Mouse (Mus musculus): ENCODE measurements at regions not wholly inside any gene's neighbourhood (a gene's known extent, or its start where the extent isn't known, plus 50 kb on each side); places are given as distances from the start of the nearest gene placed in this dataset.
"Not testable (repeated sequence)": the region's sequence is repeated elsewhere in the genome, so short reads cannot be mapped to it uniquely, and the experiment has no call there.

DNA sequence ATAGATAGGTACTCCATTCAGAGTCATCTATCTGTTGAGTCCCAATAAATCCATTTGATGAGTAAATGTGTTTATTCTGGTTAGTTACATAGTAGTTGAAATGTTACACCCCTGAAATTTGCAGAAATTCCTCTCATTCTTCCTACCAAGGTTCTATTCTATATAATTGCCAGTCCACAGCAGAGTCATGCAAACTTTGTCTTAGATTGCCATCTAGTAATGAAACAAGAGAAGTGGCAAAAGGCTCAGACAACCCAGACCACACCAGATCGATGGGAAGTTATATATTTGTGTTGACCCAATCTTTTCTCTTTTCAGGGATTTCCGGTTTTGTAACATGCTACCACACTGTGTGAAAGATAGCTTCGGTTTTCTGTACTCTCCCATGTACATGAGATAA, 1214.1 kb upstream of the Tacstd2 start:
- no peak for TF ChIP-seq CTCF (conservative IDR thresholded peaks at IDR 0.05)
- DNase-seq (ENCODE audit: low spot score in 2 of 2) = no peak
- Histone ChIP-seq H3K4me3 (no peak overlapping the region), H3K27ac (no peak overlapping the region)

DNA sequence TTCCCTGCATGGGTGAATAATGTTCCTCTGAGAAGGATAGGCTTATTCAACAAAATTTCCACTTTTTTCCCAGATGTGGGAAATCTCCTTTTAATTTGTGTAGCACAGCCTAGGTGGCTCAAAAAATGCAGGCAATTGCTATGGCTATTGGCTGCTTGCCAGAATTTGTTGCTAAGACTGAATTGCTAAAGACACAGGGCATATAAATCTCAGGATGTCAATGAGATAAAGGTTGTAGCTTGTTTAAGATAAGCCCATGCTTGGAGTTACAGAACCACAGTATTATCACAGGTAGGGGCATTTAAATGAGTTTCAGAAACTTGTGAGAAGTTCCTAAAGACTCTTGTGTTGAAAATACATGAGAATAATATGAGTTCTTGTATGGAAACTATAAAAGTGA, 1203.0 kb upstream of the Tacstd2 start:
- TF ChIP-seq CTCF (conservative IDR thresholded peaks at IDR 0.05) = no peak
- DNase-seq (ENCODE audit: low spot score in 2 of 2) = no peak
- Histone ChIP-seq H3K27ac (no peak overlapping the region), H3K4me3 (no peak overlapping the region)

DNA sequence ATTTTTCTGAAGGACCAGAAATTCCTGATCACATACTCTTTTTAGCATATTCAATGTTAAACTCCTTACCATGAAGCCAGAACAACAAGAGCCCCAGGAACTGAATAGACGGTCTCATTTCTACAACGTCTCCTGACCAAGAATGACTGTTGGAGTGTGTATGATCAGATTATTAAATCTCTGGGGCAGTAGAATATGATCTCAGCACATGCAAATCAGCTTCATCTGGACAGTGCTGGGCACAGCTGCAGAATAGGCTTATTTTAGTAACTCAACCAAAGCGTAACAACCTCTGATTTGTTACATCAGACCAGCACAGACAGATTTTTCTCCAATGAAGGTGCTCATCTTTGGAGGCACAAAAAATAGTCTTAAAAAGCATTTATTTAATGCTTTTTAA, 1201.1 kb upstream of the Tacstd2 start:
- no peak for TF ChIP-seq CTCF (conservative IDR thresholded peaks at IDR 0.05)
- H3K27ac ChIP-seq = no peak overlapping the region
- no peak for DNase-seq (ENCODE audit: low spot score in 2 of 2)
- no peak overlapping the region for H3K4me3 ChIP-seq

DNA sequence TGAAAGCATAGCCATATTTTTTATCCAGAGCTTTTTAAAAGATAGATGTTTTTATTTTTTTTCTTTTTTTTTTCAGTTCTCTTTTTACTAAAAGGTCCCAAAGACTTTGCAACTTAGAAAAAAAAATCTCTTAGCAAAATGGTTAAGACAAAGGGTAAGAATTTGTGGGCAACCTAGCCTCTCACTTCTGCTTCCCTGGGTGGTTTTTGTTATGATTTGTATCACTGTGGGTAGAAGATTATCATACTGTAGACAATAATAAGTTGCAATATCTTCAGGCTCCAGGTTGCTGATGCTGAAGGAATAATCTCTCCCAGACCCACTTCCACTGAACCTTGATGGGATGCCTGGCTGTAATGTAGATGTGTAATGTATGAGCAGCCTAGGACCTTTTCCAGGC, 1200.5 kb upstream of the Tacstd2 start:
- H3K27ac ChIP-seq = no peak overlapping the region
- no peak for DNase-seq (ENCODE audit: low spot score in 2 of 2)
- H3K4me3 ChIP-seq = no peak overlapping the region
- no peak for TF ChIP-seq CTCF (conservative IDR thresholded peaks at IDR 0.05)

DNA sequence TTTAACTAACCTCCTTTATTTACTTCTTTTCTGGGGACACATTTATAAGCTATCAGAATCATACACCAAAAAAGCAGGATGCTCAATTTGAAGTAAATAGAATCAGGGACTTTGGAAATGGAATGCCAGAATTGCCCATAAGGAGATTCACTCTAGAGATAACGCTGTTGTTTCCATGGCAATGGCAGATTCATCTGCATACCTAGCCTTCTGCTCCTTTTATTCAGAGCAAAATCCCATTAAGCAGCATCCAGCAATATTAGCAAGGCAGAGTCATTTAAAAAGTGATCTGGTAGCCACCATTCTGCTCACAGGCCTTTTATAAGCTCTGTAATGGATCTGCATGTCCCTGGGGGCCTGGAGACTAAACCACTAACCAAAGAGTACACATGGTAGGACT, 1175.5 kb upstream of the Tacstd2 start:
- not testable (repeated sequence) for H3K4me3 ChIP-seq, H3K27ac ChIP-seq
- peak in 1 of 2 experiments; percentile 0 for DNase-seq (ENCODE audit: low spot score in 2 of 2)

DNA sequence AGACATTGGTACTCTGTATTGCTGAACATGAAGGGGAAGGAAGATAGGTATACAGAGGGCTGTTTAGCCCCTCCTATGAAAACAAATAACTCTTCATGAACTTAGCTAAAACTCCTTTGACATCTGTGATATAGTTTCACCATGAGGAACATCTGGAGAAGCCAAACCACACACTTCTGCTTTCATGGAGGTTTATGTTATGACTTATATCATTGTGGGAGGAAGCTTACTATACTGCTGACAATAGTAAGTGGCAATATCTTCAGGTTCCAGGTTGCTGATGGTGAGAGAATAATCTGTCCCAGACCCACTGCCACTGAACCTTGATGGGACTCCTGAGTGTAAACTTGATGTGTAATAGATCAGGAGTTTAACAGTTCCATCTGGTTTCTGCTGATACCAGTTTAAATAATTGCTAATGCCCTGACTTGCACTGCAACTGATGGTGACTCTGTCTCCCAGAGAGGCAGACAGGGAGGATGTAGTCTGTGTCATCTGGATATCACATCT, 1168.8 kb upstream of the Tacstd2 start:
- H3K27ac ChIP-seq; H3K4me3 ChIP-seq; DNase-seq (ENCODE audit: low spot score in 2 of 2): not testable (repeated sequence)

DNA sequence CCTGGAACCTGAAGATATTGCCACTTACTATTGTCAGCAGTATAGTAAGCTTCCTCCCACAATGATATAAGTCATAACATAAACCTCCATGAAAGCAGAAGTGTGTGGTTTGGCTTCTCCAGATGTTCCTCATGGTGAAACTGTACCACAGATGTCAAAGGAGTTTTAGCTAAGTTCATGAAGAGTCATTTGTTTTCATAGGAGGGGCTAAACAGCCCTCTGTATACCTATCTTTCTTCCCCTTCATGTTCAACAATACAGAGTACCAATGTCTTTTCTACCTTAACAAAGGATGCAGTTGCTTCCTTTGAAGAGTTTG, 1145.2 kb upstream of the Tacstd2 start:
- H3K4me3 ChIP-seq; H3K27ac ChIP-seq; DNase-seq (ENCODE audit: low spot score in 2 of 2): not testable (repeated sequence)

DNA sequence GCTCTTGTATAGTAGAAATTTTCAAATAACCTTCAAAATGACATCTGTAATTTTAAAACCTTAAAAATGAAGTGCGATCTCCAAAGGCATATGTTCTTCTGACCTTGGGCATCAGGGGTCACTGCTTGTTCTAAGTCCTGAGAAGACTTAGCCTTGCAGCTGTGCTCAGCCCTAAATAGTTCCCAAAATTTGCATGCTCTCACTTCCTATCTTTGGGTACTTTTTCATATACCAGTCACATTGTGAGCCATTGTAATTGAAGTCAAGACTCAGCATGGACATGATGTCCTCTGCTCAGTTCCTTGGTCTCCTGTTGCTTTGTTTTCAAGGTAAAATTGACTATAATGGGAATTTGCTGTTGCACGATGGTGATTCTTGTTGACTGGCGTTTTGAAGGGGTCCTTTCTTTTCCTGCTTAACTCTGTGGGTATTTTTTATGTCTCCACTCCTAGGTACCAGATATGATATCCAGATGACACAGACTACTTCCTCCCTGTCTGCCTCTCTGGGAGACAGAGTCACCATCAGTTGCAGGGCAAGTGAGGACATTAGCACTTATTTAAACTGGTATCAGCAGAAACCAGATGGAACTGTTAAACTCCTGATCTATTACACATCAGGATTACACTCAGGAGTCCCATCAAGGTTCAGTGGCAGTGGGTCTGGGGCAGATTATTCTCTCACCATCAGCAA, 1144.6 kb upstream of the Tacstd2 start:
- DNase-seq (ENCODE audit: low spot score in 2 of 2) = no peak
- Histone ChIP-seq H3K27ac (no peak overlapping the region), H3K4me3 (no peak overlapping the region)
- no peak for TF ChIP-seq CTCF (conservative IDR thresholded peaks at IDR 0.05)

DNA sequence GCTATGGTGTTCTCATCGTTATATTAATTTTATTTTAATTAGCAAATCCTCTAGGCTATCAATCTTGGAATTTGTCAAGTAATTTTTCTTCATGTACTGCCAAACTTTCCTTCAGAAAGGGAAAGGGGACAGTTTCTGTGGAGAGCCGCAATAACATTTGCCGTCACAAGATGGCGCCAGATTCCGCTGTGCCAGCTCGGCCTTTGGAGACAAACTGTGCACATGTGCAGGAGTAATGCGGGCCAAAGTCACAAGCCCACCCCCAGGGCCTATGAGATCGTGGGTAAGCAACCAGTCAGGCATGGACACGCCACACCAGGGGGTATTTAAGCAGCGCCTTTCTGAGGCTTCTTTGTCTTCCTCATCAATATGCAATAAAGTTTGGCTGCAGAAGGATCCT, 1132.8 kb upstream of the Tacstd2 start:
- peak; percentile 76 for TF ChIP-seq CTCF (conservative IDR thresholded peaks at IDR 0.05)
- H3K4me3 ChIP-seq = not testable (repeated sequence)

DNA sequence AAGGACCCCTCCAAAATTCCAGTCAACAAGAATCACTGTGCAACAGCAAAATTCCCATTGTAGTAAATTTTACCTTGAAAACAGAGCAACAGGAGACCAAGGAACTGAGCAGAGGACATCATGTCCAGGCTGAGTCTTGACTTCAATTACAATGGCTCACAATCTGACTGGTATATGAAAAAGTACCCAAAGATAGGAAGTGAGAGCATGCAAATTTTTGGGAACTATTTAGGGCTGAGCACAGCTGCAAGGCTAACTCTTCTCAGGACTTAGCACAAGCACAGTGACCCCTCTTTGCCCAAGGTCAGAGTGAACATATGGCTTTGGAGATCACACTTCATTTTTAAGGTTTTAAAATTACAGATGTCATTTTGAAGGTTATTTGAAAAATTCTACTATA, 1096.7 kb upstream of the Tacstd2 start:
- H3K27ac ChIP-seq; H3K4me3 ChIP-seq; DNase-seq (ENCODE audit: low spot score in 2 of 2): not testable (repeated sequence)

More for the DNA sequence above, 1132.8 kb upstream of the Tacstd2 start:
- peak in 1 of 2 experiments; percentile 27 for DNase-seq (ENCODE audit: low spot score in 2 of 2)
- not testable (repeated sequence) for H3K27ac ChIP-seq

DNA sequence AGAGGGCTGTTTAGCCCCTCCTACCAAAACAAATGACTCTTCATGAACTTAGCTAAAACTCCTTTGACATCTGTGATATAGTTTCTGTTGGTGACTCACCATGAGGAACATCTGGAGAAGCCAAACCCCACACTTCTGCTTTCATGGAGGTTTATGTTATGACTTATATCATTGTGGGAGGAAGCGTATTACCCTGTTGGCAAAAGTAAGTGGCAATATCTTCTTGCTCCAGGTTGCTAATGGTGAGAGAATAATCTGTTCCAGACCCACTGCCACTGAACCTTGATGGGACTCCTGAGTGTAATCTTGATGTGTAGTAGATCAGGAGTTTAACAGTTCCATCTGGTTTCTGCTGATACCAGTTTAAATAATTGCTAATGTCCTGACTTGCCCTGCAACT, 1096.2 kb upstream of the Tacstd2 start:
- Histone ChIP-seq H3K27ac (no peak overlapping the region), H3K4me3 (no peak overlapping the region)
- no peak for DNase-seq (ENCODE audit: low spot score in 2 of 2)
- TF ChIP-seq CTCF (conservative IDR thresholded peaks at IDR 0.05) = no peak

DNA sequence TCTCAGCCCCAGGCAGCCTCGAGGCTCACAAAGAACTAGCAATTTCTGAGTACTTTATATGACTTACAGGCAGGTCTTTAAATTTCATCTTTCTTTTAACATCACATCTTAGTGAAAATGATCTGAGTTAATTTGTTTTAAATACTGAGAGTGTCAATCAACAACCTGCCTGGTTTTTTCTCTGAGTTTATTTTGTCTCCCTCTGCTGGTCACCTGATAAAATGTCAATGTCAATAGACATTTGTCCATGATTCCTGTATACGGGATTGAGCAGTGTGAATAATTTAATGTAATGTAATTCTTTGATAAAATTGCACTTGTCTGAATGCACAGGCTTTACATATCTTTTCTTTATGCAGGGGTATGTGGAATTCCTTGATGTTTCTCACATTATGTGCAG, 1070.4 kb upstream of the Tacstd2 start:
- Histone ChIP-seq H3K27ac (no peak overlapping the region), H3K4me3 (no peak overlapping the region)
- TF ChIP-seq CTCF (conservative IDR thresholded peaks at IDR 0.05) = peak; percentile 59
- no peak for DNase-seq (ENCODE audit: low spot score in 2 of 2)
